Mouse (Mus musculus) forebrain, embryonic 15.5 days (tissue): ENCODE results near the gene Fxyd2. TPM values are rescaled to one million over a fixed set of nuclear protein-coding genes. Genes with fewer than 3 reads are reported as not detected.

Experiments
- ATAC-seq: fragments of 200-750 bp; cut with Nextera tagmentation; replicated peaks from 2 replicates; pipeline ENCODE4 v1.8.0; 2017; ENCODE audit warnings: mild to moderate bottlenecking, moderate TSS enrichment, moderate library complexity
- H3K27ac ChIP-seq: fragments of 300-500 bp; sonication (generic); replicated peaks from 2 replicates; pipeline ENCODE4 v1.5.1; 2015; ENCODE audit warnings: mild to moderate bottlenecking, inconsistent platforms
- H3K27me3 ChIP-seq: fragments of 300-500 bp; sonication (generic); 2 replicates; pipeline ENCODE4 v1.6.1; 2015; ENCODE audit warnings: inconsistent platforms
- H3K36me3 ChIP-seq: fragments of 300-500 bp; sonication (generic); 2 replicates; pipeline ENCODE4 v1.6.1; 2015; ENCODE audit warnings: mild to moderate bottlenecking, inconsistent platforms
- H3K4me1 ChIP-seq: fragments of 300-500 bp; sonication (generic); 2 replicates; pipeline ENCODE4 v1.6.1; 2015; ENCODE audit warnings: inconsistent platforms
- H3K4me2 ChIP-seq: fragments of 300-500 bp; sonication (generic); replicated peaks from 2 replicates; pipeline ENCODE4 v1.6.1; 2015; ENCODE audit warnings: mild to moderate bottlenecking, inconsistent platforms
- H3K4me3 ChIP-seq: fragments of 300-500 bp; sonication (generic); 2 replicates; pipeline ENCODE4 v1.5.1; 2015; ENCODE audit warnings: mild to moderate bottlenecking, inconsistent platforms
- H3K9ac ChIP-seq: fragments of 300-500 bp; sonication (generic); replicated peaks from 2 replicates; pipeline ENCODE4 v1.6.1; 2015; ENCODE audit warnings: mild to moderate bottlenecking, inconsistent platforms
- H3K9me3 ChIP-seq: fragments of 300-500 bp; sonication (generic); 2 replicates; pipeline ENCODE4 v1.6.1; 2016; ENCODE audit warnings: inconsistent platforms
- WGBS: fragments of 180-500 bp; shearing (Covaris S2); methylation state at CpG from one replicate; pipeline ENCODE4 v1.1.7; 2015; ENCODE audit warnings: mixed read lengths; 5-methylcytosine and 5-hydroxymethylcytosine counted together
- polyA plus RNA-seq: library from polyadenylated mRNA; unstranded; fragments of >200 nt; fragmentation: Nextera tagmentation; extraction: Ambion mirVana; gene quantifications from 2 replicates; pipeline ENCODE4 v1.2.1, GENCODE M21; 2015

Fxyd2 gene
- polyA plus RNA-seq, 1 experiment from 2014 or later: 5.8 TPM

- Histone ChIP-seq H3K9me3 (no peaks in the 10 kb centered on the region), H3K9ac (no peak overlapping the region), H3K36me3 (peaks cover 13% of the 10 kb centered on the region; the same call in 1 of the 2 replicates), H3K4me3 (no peak overlapping the region), H3K4me2 (no peak overlapping the region), H3K4me1 (peaks cover 36% of the 10 kb centered on the region), H3K27me3 (no peaks in the 10 kb centered on the region), H3K27ac (peak overlapping the region; percentile 39)
- ATAC-seq: no peak
- 59% methylated on average over 14 of the region's 14 CpGs for WGBS
These were observed 58.9 kb downstream of the Fxyd2 start for GRCm38 (mm10) chr9:45458363-45458762.

Other genes with a start within 250 kb of the Fxyd2 start
- gene BC049352, start 217.7 kb upstream of the Fxyd2 start, polyA plus RNA-seq: 0.10 TPM in 1 of 2 replicates, not detected in the other
- gene Tmprss4, start 195.6 kb upstream of the Fxyd2 start, polyA plus RNA-seq: not detected in 2 replicates
- 0.42 and 0.49 TPM in 2 replicates for gene Il10ra, start 130.5 kb upstream of the Fxyd2 start, polyA plus RNA-seq
- gene Tmprss13, start 80.6 kb upstream of the Fxyd2 start, polyA plus RNA-seq: not detected in 2 replicates
- gene Fxyd6, start 29.5 kb upstream of the Fxyd2 start, polyA plus RNA-seq: 447 and 481 TPM in 2 replicates
- 22.3 and 23.5 TPM in 2 replicates for gene Dscaml1, start 27.0 kb downstream of the Fxyd2 start, polyA plus RNA-seq